Mouse (Mus musculus): Measurements from ENCODE around the gene Vmn2r23. TPM values are rescaled to one million over a fixed set of nuclear protein-coding genes. Genes with fewer than 3 reads are reported as not detected.

Vmn2r23 gene
- total and polyA plus RNA-seq, 3 experiments, result not detected

- no peak overlapping the region for H3K9ac ChIP-seq (ENCODE audit: low read depth, low read length)
- 68% methylated on average over 2 of the region's 2 CpGs for WGBS
- DNase-seq, result no peak
- intact Hi-C loops (cut with DNase I), result no loop called here
- TF ChIP-seq POLR2A (IDR thresholded peaks at IDR 0.05; ENCODE audit: insufficient read depth, low read depth, low read length) (no peak), EP300 (IDR thresholded peaks at IDR 0.05; ENCODE audit: insufficient read depth, low read depth, low read length) (no peak), CTCF (IDR thresholded peaks at IDR 0.05) (no peak)
- H3K79me2 ChIP-seq (replicated peaks; ENCODE audit: control insufficient read depth, insufficient read depth, low read length), result no peaks in the 10 kb centered on the region
- H3K4me3 ChIP-seq, result no peak overlapping the region
- H3K27me3 ChIP-seq (ENCODE audit: control insufficient read depth, insufficient read depth, low read length), result no peaks in the 10 kb centered on the region
- H3K36me3 ChIP-seq (ENCODE audit: control insufficient read depth, insufficient read depth, low read length), result no peaks in the 10 kb centered on the region
- no peak overlapping the region for H3K27ac ChIP-seq
- no peaks in the 10 kb centered on the region for H3K4me1 ChIP-seq (ENCODE audit: control insufficient read depth, insufficient read depth, low read length)
These were observed 82.4 kb downstream of the Vmn2r23 start for GRCm38 (mm10) chr6:123784857-123785256.

- no peaks in the 10 kb centered on the region for H3K4me1 ChIP-seq (ENCODE audit: control insufficient read depth, insufficient read depth, low read length)
- H3K27me3 ChIP-seq (ENCODE audit: control insufficient read depth, insufficient read depth, low read length), result no peaks in the 10 kb centered on the region
- TF ChIP-seq POLR2A (IDR thresholded peaks at IDR 0.05; ENCODE audit: insufficient read depth, low read depth, low read length), result no peak
- TF ChIP-seq CTCF (IDR thresholded peaks at IDR 0.05), result 0 out of 2 replicates have a peak, but pooled peaks have one; percentile 2
- H3K36me3 ChIP-seq (ENCODE audit: control insufficient read depth, insufficient read depth, low read length), result no peaks in the 10 kb centered on the region
- H3K9ac ChIP-seq (ENCODE audit: low read depth, low read length), result no peak overlapping the region
- no peak overlapping the region for H3K4me3 ChIP-seq
- 32% methylated on average over 9 of the region's 9 CpGs for WGBS
- DNase-seq, result no peak
- intact Hi-C loops (cut with DNase I), result no loop called here
- no peaks in the 10 kb centered on the region for H3K79me2 ChIP-seq (replicated peaks; ENCODE audit: control insufficient read depth, insufficient read depth, low read length)
- H3K27ac ChIP-seq, result no peak overlapping the region
These were observed 91.3 kb downstream of the Vmn2r23 start for GRCm38 (mm10) chr6:123793746-123794145.

Other genes with a start within 250 kb of the Vmn2r23 start
- not detected for gene Vmn2r21, start 169.3 kb upstream of the Vmn2r23 start, total RNA-seq (2021)
- gene Vmn2r21, start 169.3 kb upstream of the Vmn2r23 start, polyA plus RNA-seq (2012; rRNA removed), result not detected in 2 replicates
- gene Vmn2r22, start 51.9 kb upstream of the Vmn2r23 start, total RNA-seq (2021), result not detected
- not detected in 2 replicates for gene Vmn2r22, start 51.9 kb upstream of the Vmn2r23 start, polyA plus RNA-seq (2012; rRNA removed)
- gene Vmn2r24, start 76.2 kb downstream of the Vmn2r23 start, total RNA-seq (2021), result not detected
- not detected in 2 replicates for gene Vmn2r24, start 76.2 kb downstream of the Vmn2r23 start, polyA plus RNA-seq (2012; rRNA removed)
- not detected for gene Vmn2r25, start 150.8 kb downstream of the Vmn2r23 start, total RNA-seq (2021)
- gene Vmn2r25, start 150.8 kb downstream of the Vmn2r23 start, polyA plus RNA-seq (2012; rRNA removed), result not detected in 2 replicates